In the genomic region with DNA sequence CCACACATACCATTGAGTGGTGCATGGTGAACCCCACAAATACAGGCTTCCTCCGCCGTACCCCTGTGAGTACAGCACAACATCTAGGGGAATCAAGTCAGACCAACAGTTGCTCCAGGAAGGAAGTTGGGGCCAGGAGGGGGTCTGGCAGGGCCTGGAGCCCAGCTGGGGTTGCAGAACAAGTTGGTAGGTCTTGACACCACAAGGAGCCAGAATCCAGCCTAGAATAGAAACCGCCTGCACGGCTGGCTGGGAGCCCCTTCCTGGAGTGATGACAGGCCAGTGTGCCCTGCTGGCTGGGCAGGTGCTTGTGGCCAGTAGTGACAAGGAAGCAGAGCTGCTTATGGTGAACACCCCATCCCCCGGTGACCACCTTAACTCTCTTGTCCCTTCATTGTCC, we compare ENCODE assay signal across 12 mouse cellular contexts.
DNase-seq lines count a peak whose midpoint lies in the region; ATAC-seq lines count a peak whose summit lies in the region.
"Had no signal": no experiment of that assay in that cellular context is flagged by ENCODE, and none has a peak within 500 bp of the region (broad histone marks: within the 10 kb centered on the region; RNA-seq: fewer than 3 reads in every experiment).

No protein-coding gene starts in this region.

- intact Hi-C loops in heart, postnatal 25 days (cut with DNase I) = loop anchor here (5.0 kb wide), 1 partner anchor 49 kb away; no protein-coding TSS in a partner anchor

- WGBS in heart, embryonic 13.5 days = 44% methylated on average over 5 of the region's 5 CpGs
- 31% methylated on average over 5 of the region's 5 CpGs for WGBS in liver, embryonic 13.5 days (ENCODE audit: insufficient replicate concordance)
- 78% methylated on average over 5 of the region's 5 CpGs for WGBS in hindbrain, embryonic 12.5 days

- no peaks in the 10 kb centered on the region for H3K27me3 ChIP-seq in heart, embryonic 13.5 days (replicated peaks)
- H3K27me3 ChIP-seq in liver, embryonic 13.5 days = no peaks in the 10 kb centered on the region
- no peaks in the 10 kb centered on the region for H3K27me3 ChIP-seq in hindbrain, embryonic 12.5 days
- H3K27me3 ChIP-seq: kidney, embryonic 15.5 days; limb, embryonic 13.5 days; neural tube, embryonic 13.5 days had no signal

- no peak overlapping the region for H3K4me2 ChIP-seq in heart, embryonic 13.5 days
- peak overlapping the region; percentile 74; the same call in 1 of the 2 replicates for H3K4me2 ChIP-seq in liver, embryonic 13.5 days
- H3K4me2 ChIP-seq in hindbrain, embryonic 12.5 days (replicated peaks) = no peak overlapping the region
- H3K4me2 ChIP-seq: kidney, embryonic 15.5 days; limb, embryonic 13.5 days; neural tube, embryonic 13.5 days had no signal

- no peaks in the 10 kb centered on the region for H3K9me3 ChIP-seq in heart, embryonic 13.5 days
- no peaks in the 10 kb centered on the region for H3K9me3 ChIP-seq in liver, embryonic 13.5 days (replicated peaks)
- no peaks in the 10 kb centered on the region for H3K9me3 ChIP-seq in hindbrain, embryonic 12.5 days (replicated peaks)
- H3K9me3 ChIP-seq: kidney, embryonic 15.5 days; limb, embryonic 13.5 days; neural tube, embryonic 13.5 days had no signal

- no peak overlapping the region for H3K4me3 ChIP-seq in heart, embryonic 13.5 days
- no peak overlapping the region for H3K4me3 ChIP-seq in liver, embryonic 13.5 days (replicated peaks)
- no peak overlapping the region for H3K4me3 ChIP-seq in hindbrain, embryonic 12.5 days
- H3K4me3 ChIP-seq: kidney, embryonic 15.5 days; limb, embryonic 13.5 days; neural tube, embryonic 13.5 days had no signal

- DNase-seq in heart, adult 11 months = peak; percentile 95
- DNase-seq in heart, postnatal 25 days (ENCODE audit: low spot score) = no peak
- DNase-seq in liver, embryonic 13.5 days = no peak
- DNase-seq in thymus, postnatal 10 days (ENCODE audit: low spot score in 2 of 2) = peak; percentile 43 to 50
- DNase-seq in lung, postnatal 14 days = no peak
- no peak for DNase-seq in adrenal gland, postnatal 14 days

- H3K4me1 ChIP-seq in heart, embryonic 13.5 days = peaks cover 47% of the 10 kb centered on the region
- peaks cover 76% of the 10 kb centered on the region for H3K4me1 ChIP-seq in liver, embryonic 13.5 days (replicated peaks)
- peaks cover 12% of the 10 kb centered on the region for H3K4me1 ChIP-seq in hindbrain, embryonic 12.5 days

- no peak overlapping the region for H3K9ac ChIP-seq in heart, embryonic 13.5 days
- peak overlapping the region; percentile 74 for H3K9ac ChIP-seq in liver, embryonic 13.5 days
- no peak overlapping the region for H3K9ac ChIP-seq in hindbrain, embryonic 12.5 days
- H3K9ac ChIP-seq: kidney, embryonic 15.5 days; limb, embryonic 13.5 days; neural tube, embryonic 13.5 days had no signal

- no peaks in the 10 kb centered on the region for H3K36me3 ChIP-seq in heart, embryonic 13.5 days
- no peaks in the 10 kb centered on the region for H3K36me3 ChIP-seq in liver, embryonic 13.5 days
- H3K36me3 ChIP-seq in hindbrain, embryonic 12.5 days = no peaks in the 10 kb centered on the region
- H3K36me3 ChIP-seq: kidney, embryonic 15.5 days; limb, embryonic 13.5 days; neural tube, embryonic 13.5 days had no signal

- H3K27ac ChIP-seq in heart, embryonic 13.5 days (replicated peaks) = peak overlapping the region; percentile 0; the same call in 1 of the 2 replicates
- H3K27ac ChIP-seq in liver, embryonic 13.5 days = peak overlapping the region; percentile 99
- no peak overlapping the region for H3K27ac ChIP-seq in hindbrain, embryonic 12.5 days
- H3K27ac ChIP-seq: kidney, embryonic 15.5 days; neural tube, embryonic 13.5 days had no signal

- no peak for ATAC-seq in heart, embryonic 13.5 days (ENCODE audit: extremely low read depth, insufficient number of reproducible peaks, low FRiP score, low TSS enrichment)
- ATAC-seq in liver, embryonic 13.5 days (ENCODE audit: low read depth) = no peak
- no peak for ATAC-seq in hindbrain, embryonic 12.5 days (ENCODE audit: low FRiP score)
- ATAC-seq: forebrain, embryonic 16.5 days had no signal

Comparison
In these comparisons a context has a peak if more than half of its experiments do, and no peak if none do; other contexts are left out.
1. DNase-seq: peak in heart, adult 11 months (single experiment) and thymus, postnatal 10 days (2 of 2); none in heart, postnatal 25 days (single experiment), liver, embryonic 13.5 days (single experiment), lung, postnatal 14 days (single experiment) and adrenal gland, postnatal 14 days (single experiment).